In the genomic region with DNA sequence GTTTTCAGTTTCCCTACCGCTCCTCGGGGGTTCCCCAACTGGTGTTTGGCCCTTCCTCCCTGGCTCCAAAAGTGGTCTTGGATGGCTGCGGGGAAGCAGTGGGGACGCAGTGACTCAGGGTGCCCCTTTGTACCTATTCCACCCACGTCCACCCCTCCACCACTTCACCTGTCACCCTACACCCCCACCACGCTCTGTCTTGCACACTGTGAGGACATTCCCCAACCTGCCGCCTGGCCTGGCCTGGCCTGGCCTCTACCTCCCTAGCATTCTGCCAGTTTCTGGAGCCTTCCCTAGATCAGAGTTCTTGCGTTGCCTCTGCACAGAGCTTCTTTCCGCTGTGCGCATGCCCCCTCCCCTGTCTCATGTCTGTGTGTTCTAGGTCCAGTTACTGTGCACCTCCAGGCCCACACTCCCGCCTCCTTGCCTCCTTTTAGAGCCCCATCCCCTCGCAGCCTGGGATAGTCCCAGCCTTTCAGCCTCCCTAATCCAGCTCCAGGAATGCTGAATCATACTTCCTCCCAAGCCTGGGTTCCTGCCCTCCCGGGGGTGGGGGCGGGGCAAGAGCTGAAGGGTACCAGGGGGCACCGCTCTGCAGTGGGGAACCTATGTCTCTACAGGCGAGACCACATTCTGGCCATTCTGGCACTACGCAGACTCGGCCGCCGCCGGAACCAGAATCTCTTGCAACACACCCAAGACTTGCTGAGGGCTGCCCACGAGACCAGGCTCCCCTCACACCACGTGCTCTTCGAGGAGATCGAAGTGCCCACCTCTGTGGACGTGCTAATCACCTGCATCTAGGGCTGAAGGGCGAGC, we compare ENCODE assay signal across 1 mouse cellular context.
TF ChIP-seq lines count a peak whose summit lies in the region.

No protein-coding gene starts in this region.

TF ChIP-seq in CH12.LX, 34 proteins besides CTCF, POLR2A, EP300 and RAD21 (continued from another document):
- TF ChIP-seq SMC3 (IDR thresholded peaks at IDR 0.05; ENCODE audit: low read depth, low read length), result no peak
